Mouse (Mus musculus) cerebellum, adult 11 months (tissue): ENCODE data around the gene Fau.

Experiments used
- DNase-seq: peaks from one replicate; pipeline ENCODE4 v3.0.0; 2022

Fau gene

DNA sequence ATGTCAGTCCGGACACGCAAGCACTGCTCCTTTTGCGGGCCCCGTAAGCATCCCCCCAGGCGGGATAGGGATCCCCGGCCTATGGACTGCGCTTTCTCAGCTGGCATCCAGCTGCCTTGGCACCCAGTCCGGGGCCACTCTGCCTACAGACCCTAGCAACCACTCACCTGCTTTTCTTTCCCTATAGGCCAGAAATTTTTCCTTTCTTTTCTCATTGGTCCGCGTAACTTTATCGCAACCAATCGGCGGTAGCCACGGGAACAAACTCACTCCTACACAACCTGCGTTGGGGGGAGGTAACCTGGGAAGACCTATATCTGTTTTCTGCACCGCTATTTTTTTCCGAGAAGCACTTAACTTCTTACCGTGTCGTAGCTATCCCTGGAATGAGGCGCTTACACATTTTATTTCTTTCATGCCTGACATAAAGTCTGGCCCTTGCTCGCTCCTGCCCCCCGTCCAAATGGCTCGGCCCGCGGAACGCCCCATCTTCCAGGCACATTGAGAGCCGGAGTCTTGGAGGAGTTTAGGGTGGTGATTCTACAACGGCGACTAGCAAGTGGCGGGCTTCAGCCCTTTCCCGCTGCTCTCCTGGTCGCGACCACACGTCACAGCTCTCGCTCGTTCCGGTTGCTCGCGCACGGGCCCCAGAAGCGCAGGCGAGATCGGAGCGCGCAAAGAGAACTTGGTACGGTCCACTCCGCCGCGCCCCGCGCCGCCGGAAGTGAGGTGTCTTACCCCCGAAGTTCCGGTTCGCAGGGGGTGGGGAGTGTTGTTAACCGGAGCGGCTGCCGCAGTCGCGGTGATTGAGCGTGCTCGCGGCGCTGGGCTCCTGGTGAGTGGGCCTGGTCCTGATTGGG is 11.1 kb upstream of the Fau start, which contains the start of gene Syvn1:
Syvn1 (plus strand) TSS at position 283 of the 860 bp plus-strand sequence.
- DNase-seq, result peak; percentile 86

DNA sequence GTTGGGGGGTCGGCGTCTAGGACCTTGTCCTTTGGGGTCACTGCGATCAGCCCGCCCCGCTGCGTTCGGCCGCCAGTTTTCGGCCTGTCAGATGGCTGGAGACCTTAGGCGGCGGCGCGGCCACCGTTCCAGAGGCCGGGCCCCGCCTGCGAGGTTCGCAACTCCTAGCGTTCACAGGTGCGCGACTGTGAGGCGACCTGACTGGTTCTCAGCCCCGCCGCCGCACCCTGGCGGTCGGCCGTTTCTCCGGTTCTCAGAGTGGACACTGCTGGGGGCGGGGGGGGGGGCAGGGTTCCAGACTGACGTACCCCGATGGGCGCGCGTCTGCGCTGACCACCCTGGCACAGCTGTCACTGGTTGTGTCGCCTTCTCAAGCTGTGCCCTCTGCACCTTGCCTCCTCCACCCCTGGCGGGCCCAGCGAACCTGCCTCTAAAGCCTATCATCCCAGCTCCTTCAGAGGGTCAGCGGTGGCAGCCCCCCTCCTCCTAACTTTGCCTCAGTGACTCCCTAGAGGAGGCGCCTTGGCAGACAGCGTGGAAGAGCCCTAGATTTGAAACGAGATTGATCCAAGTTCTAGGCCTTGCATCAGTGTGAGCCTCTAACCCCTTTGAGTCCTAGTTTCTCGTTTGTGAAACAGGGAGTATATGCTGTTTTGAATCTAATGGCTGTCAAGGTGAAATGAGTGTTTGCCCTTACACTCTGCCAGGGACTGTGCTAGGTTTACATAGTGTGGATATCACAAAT is 10.3 kb upstream of the Fau start:
- DNase-seq, result no peak

DNA sequence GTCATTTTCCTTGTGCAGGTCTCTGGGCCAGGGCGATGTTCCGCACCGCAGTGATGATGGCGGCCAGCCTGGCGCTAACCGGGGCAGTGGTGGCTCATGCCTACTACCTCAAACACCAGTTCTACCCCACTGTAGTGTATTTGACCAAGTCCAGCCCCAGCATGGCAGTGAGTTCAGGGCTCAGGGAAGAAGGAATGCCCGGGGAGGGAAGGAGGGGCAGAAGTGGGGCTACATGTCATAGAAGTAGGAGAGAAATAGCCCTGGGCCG is 9.8 kb upstream of the Fau start:
- DNase-seq, result peak; percentile 18

DNA sequence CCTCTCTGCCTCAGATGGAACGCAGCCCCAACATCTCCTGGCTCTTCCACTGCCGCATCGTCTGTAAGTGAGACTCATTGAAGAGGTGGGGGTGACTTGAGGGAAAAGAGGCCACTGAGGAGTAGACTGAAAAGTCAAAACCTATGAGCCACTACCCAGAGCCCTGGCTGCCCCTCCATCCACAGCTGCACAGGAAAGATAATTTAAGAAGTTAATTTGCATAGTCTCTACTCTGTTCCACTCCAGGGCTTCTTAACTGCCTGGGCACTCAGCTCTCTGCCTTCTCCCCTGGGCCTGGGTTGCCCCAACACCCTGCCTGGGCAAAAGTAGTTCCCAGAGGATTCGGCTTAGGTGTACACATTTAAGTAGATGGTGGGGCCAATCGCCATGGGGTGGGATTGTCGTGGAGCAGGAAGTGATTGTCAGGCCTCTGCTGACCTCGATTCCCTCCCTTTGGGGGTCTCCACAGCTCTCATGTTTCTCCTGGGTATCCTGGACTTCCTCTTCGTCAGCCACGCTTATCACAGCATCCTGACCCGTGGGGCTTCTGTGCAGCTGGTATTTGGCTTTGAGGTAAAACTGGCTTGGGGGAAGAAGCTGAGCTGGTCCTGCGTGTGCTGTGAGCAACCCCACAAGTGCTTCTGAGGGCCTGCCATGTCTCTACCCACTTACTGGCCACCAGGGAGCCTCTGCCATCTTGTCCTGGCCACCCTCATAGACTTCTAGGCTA is 8.8 kb upstream of the Fau start:
- no peak for DNase-seq

DNA sequence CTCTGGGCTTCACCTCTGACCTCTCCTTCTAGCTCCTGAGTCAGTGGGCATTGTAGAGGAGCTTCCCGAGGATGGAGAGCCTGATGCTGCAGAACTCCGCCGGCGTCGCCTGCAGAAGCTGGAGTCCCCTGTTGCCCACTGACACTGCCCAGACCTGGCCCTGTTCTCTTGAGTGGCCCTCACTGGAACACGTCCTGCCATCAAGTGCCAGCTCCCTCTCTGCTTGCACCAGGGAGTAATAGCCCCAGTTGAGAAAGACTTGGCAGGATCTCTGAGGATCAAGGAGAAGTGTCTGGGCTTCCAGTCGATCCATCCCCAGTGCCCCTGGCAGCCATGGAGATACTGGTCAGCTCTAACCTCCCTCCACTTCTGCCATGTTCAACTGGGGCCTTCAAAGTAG is 5.1 kb upstream of the Fau start:
- DNase-seq, result no peak

DNA sequence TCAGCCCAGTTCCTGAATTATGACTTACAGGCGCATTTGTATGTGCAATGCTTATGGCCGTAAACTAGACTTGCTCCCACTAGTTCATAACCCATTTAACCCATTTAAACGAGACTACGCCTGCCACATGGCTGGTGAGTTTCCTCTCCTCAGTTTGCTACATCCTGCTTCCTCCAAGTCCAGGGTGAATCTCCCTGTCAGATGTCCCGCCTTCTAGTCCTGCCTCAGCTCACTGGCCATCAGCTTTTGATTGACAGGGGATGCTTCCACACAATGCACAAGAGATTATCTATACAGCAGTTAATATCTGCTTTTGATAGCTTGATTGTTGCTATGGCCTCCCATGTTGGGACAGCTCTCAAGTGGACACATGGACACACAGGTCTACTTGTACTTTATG is 3.3 kb upstream of the Fau start:
- no peak for DNase-seq

DNA sequence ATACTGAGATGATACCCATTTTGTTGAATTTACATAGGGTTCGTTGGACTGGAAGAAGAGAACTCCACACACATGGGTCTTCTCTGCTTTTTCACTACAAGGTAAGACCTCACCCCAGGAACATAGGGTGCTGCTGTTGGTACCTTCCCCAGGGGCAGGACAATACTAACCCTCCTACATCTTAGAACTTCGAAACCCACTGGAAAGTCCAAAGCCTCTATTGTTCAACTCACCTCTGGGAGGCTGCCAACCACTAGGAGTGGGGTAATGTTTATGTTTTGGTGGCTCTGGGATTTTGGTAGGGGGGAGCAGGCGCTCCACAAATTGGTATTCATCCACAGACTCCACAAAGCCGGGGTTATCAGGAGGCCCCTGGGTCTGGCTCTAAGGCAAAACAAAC is 948 bp upstream of the Fau start:
- DNase-seq, result no peak

DNA sequence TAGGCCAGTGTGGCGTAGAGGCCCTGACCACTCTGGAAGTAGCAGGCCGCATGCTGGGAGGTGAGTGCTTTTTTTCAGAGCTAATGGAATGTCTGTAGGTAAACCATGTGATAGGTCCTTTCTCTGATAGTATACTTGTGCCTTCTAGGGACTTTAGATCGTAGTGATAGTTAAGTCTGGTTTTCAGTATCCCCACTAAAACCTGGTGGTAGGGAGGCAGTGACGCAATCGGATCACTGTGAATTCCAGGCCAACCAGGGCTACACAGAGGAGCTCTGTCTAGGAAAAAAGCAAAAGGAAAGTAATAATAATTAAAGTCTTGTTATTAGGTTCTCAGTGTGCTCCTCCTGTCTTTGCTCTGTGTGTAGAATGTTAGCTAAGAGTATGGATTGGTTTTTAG is 869 bp downstream of the Fau start:
- no peak for DNase-seq

DNA sequence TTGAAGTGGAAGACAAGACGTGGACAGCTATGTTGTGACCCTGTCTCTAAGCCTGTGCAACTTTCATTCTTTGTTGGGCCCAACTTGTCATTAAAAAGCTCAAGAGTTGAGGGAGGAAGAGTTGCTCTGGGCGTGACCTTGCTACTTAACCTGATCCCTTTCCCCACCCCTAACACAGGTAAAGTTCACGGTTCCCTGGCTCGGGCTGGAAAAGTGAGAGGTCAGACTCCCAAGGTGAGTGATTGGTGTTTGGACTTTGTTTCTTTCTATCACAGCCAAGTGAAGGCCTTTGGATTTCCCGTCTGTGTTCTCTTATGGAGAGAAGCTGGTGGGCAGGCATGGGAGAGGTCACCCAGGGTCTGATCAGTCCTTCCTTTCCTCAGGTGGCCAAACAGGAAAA is 1.3 kb downstream of the Fau start:
- DNase-seq, result no peak

DNA sequence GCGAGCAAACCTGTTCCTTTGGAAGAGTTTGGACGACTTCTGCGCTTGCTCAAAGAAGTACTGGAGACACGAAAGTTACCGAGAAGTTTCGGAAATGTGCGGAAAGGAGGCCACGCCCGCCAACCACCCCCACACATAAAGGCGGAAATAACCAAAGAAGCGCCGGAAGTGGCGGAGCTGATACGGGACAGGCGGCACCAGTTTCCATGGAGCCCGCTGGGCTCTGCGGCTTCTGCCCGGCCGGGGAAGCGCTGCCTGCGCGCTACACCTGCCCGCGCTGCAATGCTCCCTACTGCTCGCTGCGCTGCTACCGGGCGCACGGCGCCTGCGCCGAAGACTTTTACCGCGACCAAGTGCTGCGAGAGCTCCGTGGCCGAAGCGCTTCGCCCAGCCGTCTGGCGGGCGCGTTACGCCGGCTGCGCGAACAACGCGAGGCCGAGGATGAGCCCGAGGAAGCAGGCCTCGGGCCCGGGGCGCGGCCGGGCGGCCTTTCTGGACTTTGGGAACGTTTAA is 3.4 kb downstream of the Fau start, which contains the start of gene Znhit2:
Znhit2 (plus strand) TSS at position 172 of the 513 bp plus-strand sequence.
- peak; percentile 81 for DNase-seq

DNA sequence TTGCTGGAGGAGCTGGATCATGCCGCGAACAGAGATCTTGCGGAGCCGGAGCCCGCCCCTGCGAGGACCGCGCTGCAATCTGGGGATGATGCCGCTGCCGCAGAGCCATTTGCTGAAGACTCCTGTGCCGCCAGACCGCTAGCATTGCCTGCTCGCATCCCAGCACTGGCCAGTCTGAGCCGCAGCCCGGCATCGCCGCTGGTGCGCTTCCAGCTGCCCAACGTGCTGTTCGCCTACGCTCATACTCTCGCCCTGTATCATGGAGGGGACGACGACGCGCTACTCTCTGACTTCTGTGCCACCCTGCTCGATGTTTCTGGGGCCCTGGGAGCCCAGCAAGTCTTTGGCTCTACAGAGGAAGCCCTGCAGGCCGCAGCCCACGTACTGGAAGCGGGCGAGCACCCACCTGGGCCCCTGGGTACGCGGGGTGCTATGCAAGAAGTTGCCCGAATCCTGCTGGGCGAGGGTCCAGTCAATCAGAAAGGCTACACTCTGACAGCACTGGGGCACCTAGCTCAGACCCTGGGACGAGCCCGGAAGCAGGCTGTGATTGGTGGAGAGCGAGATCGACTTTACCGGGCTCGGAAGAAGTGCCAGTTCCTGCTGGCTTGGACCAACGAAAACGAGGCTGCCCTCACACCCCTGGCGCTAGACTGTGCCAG is 4.1 kb downstream of the Fau start:
- DNase-seq, result no peak

DNA sequence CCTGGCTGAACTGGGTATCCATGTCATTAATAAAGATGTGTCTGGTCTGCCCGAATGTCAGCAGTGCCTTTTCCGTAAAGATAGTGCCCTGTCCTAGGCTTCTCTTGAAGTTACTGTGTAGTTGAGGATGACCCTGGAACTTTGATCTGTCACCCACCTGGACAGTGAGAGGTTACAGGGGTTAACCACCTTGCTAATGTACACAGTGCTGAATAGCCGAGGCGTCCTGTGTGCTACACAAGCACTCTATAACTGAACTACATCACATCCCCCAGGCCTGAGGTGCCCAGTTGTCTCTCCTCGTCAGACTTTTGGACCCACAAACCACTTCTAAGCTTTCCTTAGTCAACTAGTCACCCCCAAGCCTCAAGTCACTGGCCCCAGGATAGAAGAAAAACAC is 4.8 kb downstream of the Fau start:
- no peak for DNase-seq

DNA sequence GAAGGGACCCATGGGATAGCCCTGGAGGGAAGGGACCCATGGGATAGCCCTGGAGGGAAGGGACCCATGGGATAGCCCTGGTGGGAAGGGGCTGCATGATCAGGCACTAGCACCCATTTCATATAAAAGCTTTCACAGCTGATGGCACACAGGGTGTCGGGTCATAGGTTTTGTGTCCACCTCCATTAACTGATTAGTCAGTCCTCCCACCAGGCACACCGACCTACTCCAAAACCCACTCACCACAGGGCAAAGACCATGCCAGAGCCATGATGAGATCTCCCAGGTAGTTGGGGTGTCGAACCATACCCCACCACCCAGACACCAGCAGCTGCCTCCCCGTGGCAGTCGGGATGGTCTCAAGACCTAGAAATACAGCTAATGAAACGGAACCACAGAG is 5.4 kb downstream of the Fau start:
- DNase-seq, result no peak

DNA sequence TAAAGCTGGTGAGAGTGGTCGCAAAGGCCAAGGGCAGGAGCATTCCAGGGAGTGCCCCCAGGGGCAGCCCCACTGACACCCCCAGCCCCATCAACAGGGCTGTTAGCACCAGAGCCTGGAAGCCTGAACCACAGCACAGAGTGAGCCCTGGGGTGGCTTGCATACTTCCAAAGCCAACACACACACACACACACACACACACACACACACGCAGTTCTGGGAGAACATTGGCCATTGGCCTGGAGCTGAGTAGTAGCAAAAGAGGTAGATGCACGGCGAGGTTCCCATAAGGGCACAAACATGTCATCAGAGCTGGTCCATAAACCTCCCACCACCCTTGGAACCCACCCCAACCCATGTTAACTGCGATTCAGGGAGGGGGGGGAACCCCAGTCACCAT is 8.9 kb downstream of the Fau start:
- DNase-seq, result no peak

DNA sequence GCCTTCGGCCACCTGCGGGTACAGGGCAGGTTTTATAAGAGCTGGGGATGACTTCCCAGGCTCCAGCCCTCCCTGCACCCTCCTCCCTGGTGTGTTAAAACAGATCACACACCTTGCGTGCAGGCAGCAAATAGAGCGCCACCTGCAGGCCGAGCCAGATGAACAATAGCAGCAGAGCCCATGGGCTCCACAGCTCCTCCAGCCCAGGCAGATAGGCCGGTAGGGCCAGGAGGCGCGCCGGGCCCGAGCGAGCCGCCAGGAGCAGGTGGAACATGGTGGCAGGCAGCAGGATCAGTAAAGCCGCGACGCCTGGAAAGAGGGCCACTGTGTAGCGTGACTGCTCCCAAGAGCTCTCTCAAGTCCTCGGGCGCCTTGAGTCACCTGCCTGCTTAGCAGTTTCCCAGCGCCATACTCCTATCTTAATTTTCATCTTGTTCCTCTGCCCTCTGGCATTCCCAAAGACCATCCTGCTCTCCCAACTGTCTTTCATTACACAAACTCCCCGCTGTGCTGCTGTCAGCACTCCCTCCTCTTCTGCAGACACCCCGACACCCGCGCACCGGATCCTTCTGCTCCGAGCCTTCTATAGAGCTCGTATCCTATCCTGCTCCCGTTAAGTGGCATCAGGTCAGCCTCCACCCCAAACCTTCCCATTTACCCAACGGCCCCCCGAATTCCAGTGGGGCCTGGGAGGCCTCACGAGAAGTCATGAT is 9.5 kb downstream of the Fau start:
- DNase-seq, result peak; percentile 87

DNA sequence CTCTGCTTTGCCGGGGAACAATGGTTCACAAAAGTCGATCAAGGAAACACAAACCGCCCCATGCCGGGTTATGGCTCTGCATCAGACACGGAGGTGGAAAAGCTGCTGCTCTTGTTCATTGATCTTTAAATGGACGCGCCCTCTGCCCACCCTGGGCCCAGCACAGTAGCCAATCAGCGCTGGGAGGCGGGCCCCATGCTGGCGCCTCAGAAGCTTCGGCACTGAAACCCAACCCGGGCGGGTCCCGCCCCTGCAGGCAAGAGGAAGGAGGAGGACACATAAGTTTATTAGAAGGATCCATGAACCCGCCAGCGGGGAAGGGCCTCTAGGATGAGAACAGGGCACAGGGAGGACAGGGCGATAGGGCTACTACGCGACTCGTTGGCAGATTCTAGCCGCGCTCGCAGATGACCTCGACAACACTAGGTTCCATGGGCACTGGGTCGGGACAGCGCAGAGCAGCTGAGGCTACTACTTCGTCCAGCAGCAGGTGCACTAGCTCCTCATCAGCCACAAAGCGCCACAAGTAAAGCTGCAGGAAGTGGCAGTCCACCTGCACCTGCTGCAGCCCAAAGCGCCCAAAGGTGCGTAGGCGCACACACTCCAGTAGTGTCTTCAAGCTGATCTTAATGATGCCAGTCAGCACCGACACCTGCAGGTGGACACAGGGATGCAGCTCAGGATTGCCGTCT is 10.2 kb downstream of the Fau start, which contains the start of gene Tm7sf2:
Tm7sf2 (minus strand) TSS at position 650 of the 692 bp plus-strand sequence.
- DNase-seq, result peak; percentile 78

DNA sequence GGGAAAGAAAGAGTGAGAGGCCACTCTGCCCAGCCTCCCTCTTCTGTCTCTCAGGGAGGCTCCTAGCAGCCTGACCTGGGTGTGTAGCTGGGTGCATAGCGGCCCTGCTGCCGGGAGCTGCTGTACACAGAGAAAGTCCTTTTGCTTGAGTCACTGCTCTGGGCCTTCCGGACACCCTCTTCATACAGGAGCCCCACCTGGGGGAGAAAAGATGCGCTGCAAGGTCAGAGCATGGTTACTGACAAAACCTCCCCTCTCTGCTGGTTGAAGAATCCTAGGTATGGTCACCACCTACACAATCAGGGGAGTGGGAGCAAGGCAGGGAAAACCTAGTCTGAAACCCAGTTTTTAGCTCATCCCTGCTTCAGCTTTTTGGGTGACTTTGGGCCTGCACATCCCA is 11.3 kb downstream of the Fau start:
- no peak for DNase-seq

DNA sequence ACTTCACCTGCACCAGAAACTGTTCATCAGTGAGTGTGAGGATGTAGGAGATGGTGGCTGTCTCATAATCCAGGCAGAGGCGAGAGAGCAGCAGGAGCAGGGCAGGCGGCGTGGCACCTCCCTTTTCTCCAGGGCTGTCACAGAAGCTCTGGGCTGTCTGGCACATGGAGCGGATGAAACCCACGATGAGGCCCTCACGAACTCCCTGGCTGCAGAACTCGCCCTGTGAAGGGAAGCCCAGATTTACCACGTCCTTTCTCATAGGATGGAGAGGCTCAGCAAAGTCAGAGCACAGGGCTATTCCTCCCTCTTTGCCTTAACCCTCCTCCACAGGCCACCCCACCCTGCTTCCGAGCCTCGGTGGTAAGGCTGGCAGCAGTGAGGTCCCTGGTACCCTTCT is 12.2 kb downstream of the Fau start:
- DNase-seq, result no peak

DNA sequence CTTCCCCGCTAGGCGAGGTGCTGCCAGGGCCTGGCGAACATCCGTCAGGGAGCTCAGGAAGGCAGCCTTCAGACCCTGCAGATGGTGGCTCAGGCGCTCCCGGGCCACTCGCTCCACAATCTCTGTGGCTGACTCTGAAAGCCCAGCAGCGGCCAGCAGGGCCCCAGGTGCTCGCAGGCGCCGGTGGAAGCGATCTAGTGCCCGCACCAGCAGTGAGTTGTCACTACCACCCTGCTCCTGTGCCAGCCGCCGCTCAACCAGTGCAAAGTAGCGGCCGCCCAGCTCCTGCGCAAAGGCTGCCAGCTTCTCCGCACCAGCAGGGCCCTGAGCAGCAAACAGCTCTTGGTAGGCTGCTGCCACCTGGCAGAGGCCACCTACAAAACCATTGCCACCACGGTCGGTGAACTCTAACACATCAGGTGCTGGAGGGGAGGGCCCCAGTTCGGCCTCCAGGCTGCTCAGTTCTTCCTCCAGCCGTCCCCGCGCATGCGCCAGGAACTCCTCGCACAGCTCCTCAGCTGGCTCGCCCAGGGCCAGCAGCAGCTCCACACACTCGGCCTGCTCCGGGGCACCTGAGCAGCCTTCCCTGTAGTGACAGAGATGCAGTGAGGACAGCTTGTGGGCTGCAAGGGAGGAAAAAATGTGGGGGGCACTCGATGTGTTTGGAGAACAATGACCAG is 13.1 kb downstream of the Fau start:
- no peak for DNase-seq

DNA sequence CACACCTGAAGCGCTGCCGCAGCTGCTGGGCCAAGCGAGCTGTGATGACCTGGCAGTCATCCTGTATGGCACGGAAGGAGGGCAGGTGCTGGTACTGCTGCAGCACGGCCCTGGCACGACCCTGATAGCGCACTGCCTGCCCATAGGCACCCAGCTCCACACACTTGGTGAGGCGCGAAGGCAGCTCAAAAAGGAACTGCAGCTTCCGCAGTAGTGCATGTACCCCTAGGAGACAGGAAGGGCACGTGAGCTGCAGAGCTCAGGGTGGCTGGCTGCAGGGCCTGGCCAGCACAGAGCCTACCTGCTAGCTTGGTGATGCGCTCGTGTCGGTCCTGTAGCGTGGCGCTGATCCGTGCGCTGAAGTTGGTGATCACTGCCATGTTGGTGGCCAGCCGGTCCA is 13.6 kb downstream of the Fau start:
- DNase-seq, result no peak

DNA sequence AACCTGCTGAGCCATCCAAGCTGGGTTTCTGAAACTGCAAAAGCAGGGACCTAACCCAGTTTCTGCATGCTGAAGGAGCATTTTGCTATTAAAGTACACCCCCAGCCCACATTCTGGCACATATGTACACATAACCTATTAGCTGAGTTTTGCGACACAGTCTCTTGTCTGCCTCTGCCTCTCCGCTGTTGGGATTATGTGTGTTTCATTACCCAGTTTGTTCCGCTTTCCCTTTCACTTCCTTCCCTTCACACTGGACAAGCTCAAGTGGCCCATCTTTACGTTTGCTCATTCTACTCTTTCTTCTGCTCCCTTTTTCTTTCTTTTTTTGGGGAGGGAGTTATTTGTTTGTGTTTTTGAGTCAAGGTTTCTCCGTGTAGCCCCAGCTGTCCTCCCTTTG is 16.2 kb downstream of the Fau start:
- DNase-seq, result no peak
